Mouse (Mus musculus) brain, adult 2 months (tissue): ENCODE measurements around the gene Snd1.
A peak's percentile ranks its signal among the peaks of the same experiment; 100 is the strongest.
"Not testable (repeated sequence)": the region's sequence is repeated elsewhere in the genome, so short reads cannot be mapped to it uniquely, and the experiment has no call there.

ENCODE experiments used
- DNase-seq: peaks from one replicate; pipeline ENCODE4 v3.0.0; 2011; ENCODE audit warnings: low read depth, low spot score

The Snd1 gene

GRCm38 (mm10) chr6:28486008-28486407 is 11.1 kb downstream of the Snd1 start:
- DNase-seq = no peak

GRCm38 (mm10) chr6:28486471-28486870 is 11.5 kb downstream of the Snd1 start:
- peak; percentile 58 for DNase-seq

GRCm38 (mm10) chr6:28486905-28487304 is 12.0 kb downstream of the Snd1 start:
- peak; percentile 44 for DNase-seq

- no peak for DNase-seq
Measured at GRCm38 (mm10) chr6:28488204-28488851, 13.4 kb downstream of the Snd1 start.

GRCm38 (mm10) chr6:28490612-28491011 is 15.7 kb downstream of the Snd1 start:
- no peak for DNase-seq

GRCm38 (mm10) chr6:28491198-28491597 is 16.3 kb downstream of the Snd1 start:
- DNase-seq = no peak

- DNase-seq = no peak
Measured at GRCm38 (mm10) chr6:28497837-28498236, 22.9 kb downstream of the Snd1 start.

GRCm38 (mm10) chr6:28502576-28502975 is 27.6 kb downstream of the Snd1 start:
- DNase-seq = no peak

- DNase-seq = no peak
Measured at GRCm38 (mm10) chr6:28503148-28503547, 28.2 kb downstream of the Snd1 start.

- no peak for DNase-seq
Measured at GRCm38 (mm10) chr6:28504611-28505010, 29.7 kb downstream of the Snd1 start.

- DNase-seq = no peak
Measured at GRCm38 (mm10) chr6:28507759-28508158, 32.8 kb downstream of the Snd1 start.

- DNase-seq = peak; percentile 63
Measured at GRCm38 (mm10) chr6:28514195-28514594, 39.3 kb downstream of the Snd1 start.

GRCm38 (mm10) chr6:28514830-28515350 is 40.0 kb downstream of the Snd1 start:
- DNase-seq = no peak

- no peak for DNase-seq
Measured at GRCm38 (mm10) chr6:28516618-28517017, 41.7 kb downstream of the Snd1 start.

- no peak for DNase-seq
Measured at GRCm38 (mm10) chr6:28517050-28517449, 42.1 kb downstream of the Snd1 start.

- DNase-seq = no peak
Measured at GRCm38 (mm10) chr6:28519426-28519825, 44.5 kb downstream of the Snd1 start.

- not testable (repeated sequence) for DNase-seq
Measured at GRCm38 (mm10) chr6:28520787-28521186, 45.8 kb downstream of the Snd1 start.

- DNase-seq = no peak
Measured at GRCm38 (mm10) chr6:28521416-28521815, 46.5 kb downstream of the Snd1 start.

GRCm38 (mm10) chr6:28525589-28525988 is 50.6 kb downstream of the Snd1 start:
- DNase-seq = no peak

- no peak for DNase-seq
Measured at GRCm38 (mm10) chr6:28527459-28527858, 52.5 kb downstream of the Snd1 start.

- DNase-seq = peak; percentile 70
Measured at GRCm38 (mm10) chr6:28528208-28528607, 53.3 kb downstream of the Snd1 start.

GRCm38 (mm10) chr6:28536464-28536863 is 61.5 kb downstream of the Snd1 start:
- DNase-seq = peak; percentile 74

- DNase-seq = peak; percentile 99
Measured at GRCm38 (mm10) chr6:28537851-28538527, 63.0 kb downstream of the Snd1 start.
